ENCODE assay signal across 8 mouse cellular contexts in genomic region chr12:33129410-33129809, GRCm38 (mm10). TPM values are rescaled to one million over a fixed set of nuclear protein-coding genes. Genes with fewer than 3 reads are reported as not detected.
A peak's percentile ranks its signal among the peaks of the same experiment; 100 is the strongest.
DNase-seq lines count a peak whose midpoint lies in the region; TF ChIP-seq lines count a peak whose summit lies in the region.

No protein-coding gene starts in this region.

- H3K27ac ChIP-seq in gastrocnemius, adult 2 months, result peak overlapping the region; percentile 35; the same call in 1 of the 2 replicates

- intact Hi-C loops in gastrocnemius, adult 2 months (cut with DNase I), result no loop called here
- intact Hi-C loops in gastrocnemius, postnatal 36 days (cut with DNase I), result loop anchor here (10.0 kb wide), 1 partner anchor 305 kb away; no protein-coding TSS in a partner anchor
- intact Hi-C loops in gastrocnemius, postnatal 14 days (cut with DNase I; ENCODE audit: low total_unique reads), result no loop called here

- no peak overlapping the region for H3K4me3 ChIP-seq in gastrocnemius, adult 2 months

- peak; percentile 54 for DNase-seq in gastrocnemius, adult 2 months
- DNase-seq in gastrocnemius, postnatal 36 days, result no peak
- peak; percentile 63 for DNase-seq in ovary, adult 18-20 months (ENCODE audit: low spot score)
- DNase-seq in ovary, postnatal 14 days (ENCODE audit: low spot score), result no peak
- peak; percentile 44 for DNase-seq in gastrocnemius, postnatal 14 days
- peak; percentile 5 to 10 for DNase-seq in natural killer cell, adult 2 months (ENCODE audit: low spot score in 2 of 2)
- DNase-seq in MN1 (ENCODE audit: low spot score), result no peak
- no peak for DNase-seq in left cerebral cortex, adult 11 months (ENCODE audit: low spot score)

- TF ChIP-seq CTCF in gastrocnemius, adult 2 months (IDR thresholded peaks at IDR 0.05), result no peak

RNA-seq across cellular contexts. Expression of gene Atxn7l1, which starts 18.1 kb away (rescaled TPM):
- 10 to 100 TPM; 20.4 to 23.9 TPM for total RNA-seq in gastrocnemius, adult 2 months (2021)
- 10 to 100 TPM; 15.4 to 16.0 TPM for total RNA-seq in gastrocnemius, postnatal 36 days (2021)
- 10 to 100 TPM; 13.9 to 15.4 TPM for total RNA-seq in gastrocnemius, postnatal 14 days (2021)

RNA-seq across cellular contexts. Expression of gene Cdhr3, which starts 36.7 kb away (rescaled TPM):
- 1 to 10 TPM in 1 of 2 experiments, under 1 TPM in 1; 0.69 to 1.4 TPM for total RNA-seq in gastrocnemius, adult 2 months (2021)
- total RNA-seq in gastrocnemius, postnatal 36 days (2021), result under 1 TPM; 0.52 to 0.84 TPM
- 1 to 10 TPM; 1.6 to 2.5 TPM for total RNA-seq in gastrocnemius, postnatal 14 days (2021)

Comparison
In these comparisons a context has a peak if more than half of its experiments do, and no peak if none do; other contexts are left out.
1. DNase-seq: peak in gastrocnemius, adult 2 months (single experiment), ovary, adult 18-20 months (single experiment), gastrocnemius, postnatal 14 days (single experiment) and natural killer cell, adult 2 months (2 of 2); none in gastrocnemius, postnatal 36 days (0 of 2), ovary, postnatal 14 days (single experiment), MN1 (single experiment) and left cerebral cortex, adult 11 months (single experiment).